Mouse (Mus musculus) heart, adult 2 months (tissue): Measurements from ENCODE around the gene Ccdc187. TPM values are rescaled to one million over a fixed set of nuclear protein-coding genes. Genes with fewer than 3 reads are reported as not detected.
A peak's percentile ranks its signal among the peaks of the same experiment; 100 is the strongest.

Experiments used
- DNase-seq, 2 experiments: peaks; one replicate each; pipeline ENCODE4 v3.0.0; 2021
- H3K27ac ChIP-seq: fragments of 200-600 bp; 2 replicates; pipeline ENCODE4 v1.8.1; 2022
- H3K27me3 ChIP-seq: fragments of 200-500 bp; 2 replicates; pipeline ENCODE4 v1.6.1; 2012; ENCODE audit warnings: mild to moderate bottlenecking, low read length, inconsistent platforms, mixed read lengths; ENCODE audit not compliant: control insufficient read depth, insufficient read depth
- H3K36me3 ChIP-seq: fragments of 200-500 bp; 2 replicates; pipeline ENCODE4 v1.6.1; 2012; ENCODE audit warnings: low read length, inconsistent platforms; ENCODE audit not compliant: control insufficient read depth, insufficient read depth
- H3K4me1 ChIP-seq: fragments of 200-500 bp; 2 replicates; pipeline ENCODE4 v1.6.1; 2011; ENCODE audit warnings: low read length; ENCODE audit not compliant: control insufficient read depth, insufficient read depth
- H3K4me3 ChIP-seq: fragments of 200-600 bp; 2 replicates; pipeline ENCODE4 v1.8.1; 2022
- H3K79me2 ChIP-seq: fragments of 200-500 bp; replicated peaks from 2 replicates; pipeline ENCODE4 v1.6.1; 2012; ENCODE audit warnings: mild to moderate bottlenecking, inconsistent platforms, low read length, moderate library complexity, mixed read lengths; ENCODE audit not compliant: control insufficient read depth, insufficient read depth
- H3K9ac ChIP-seq: fragments of 200-500 bp; 2 replicates; pipeline ENCODE4 v1.6.1; 2012; ENCODE audit warnings: low read depth, mild to moderate bottlenecking, control low read depth, inconsistent platforms, low read length, mixed read lengths
- CTCF ChIP-seq: fragments of 200-600 bp; IDR thresholded peaks from 2 replicates; pipeline ENCODE4 v1.8.1; 2022; ENCODE audit warnings: antibody characterized with exemption, mild to moderate bottlenecking, moderate library complexity
- EP300 ChIP-seq: fragments of 200-500 bp; IDR thresholded peaks from 2 replicates; pipeline ENCODE4 v1.6.1; 2011; ENCODE audit warnings: low read depth, low read length, control low read depth; ENCODE audit not compliant: insufficient read depth
- POLR2A ChIP-seq: fragments of 200-500 bp; IDR thresholded peaks from 2 replicates; pipeline ENCODE4 v1.6.1; 2011; ENCODE audit warnings: mild to moderate bottlenecking, low read depth, low read length, control low read depth; ENCODE audit not compliant: insufficient read depth
- WGBS: fragments of 180-500 bp; shearing (Covaris S2); methylation state at CpG from one replicate; pipeline ENCODE4 v1.1.7; 2018; 5-methylcytosine and 5-hydroxymethylcytosine counted together
- intact Hi-C: fragments of 180-260 bp; cut with DNase I; formaldehyde crosslinking; loops from one replicate; pipeline ENCODE4 v1.15.1; 2025
- polyA plus RNA-seq: library from polyadenylated mRNA; depleted of rRNA; stranded (reverse); fragments of >200 nt; gene quantifications from 2 replicates; pipeline ENCODE4 v1.2.3, GENCODE M21; 2012
- total RNA-seq, 2 experiments: library from RNA; stranded (reverse); gene quantifications; 2 replicates each; pipeline ENCODE4 v1.2.3; 2021

Gene Ccdc187
- total and polyA plus RNA-seq, 3 experiments, result 0.09 to 0.37 (median 0.13) TPM

GRCm38 (mm10) chr2:26315925-26316311 is 21.6 kb upstream of the Ccdc187 start:
- Histone ChIP-seq H3K9ac (peak overlapping the region; percentile 85), H3K79me2 (no peaks in the 10 kb centered on the region), H3K27me3 (no peaks in the 10 kb centered on the region), H3K4me3 (peak overlapping the region; percentile 91), H3K36me3 (no peaks in the 10 kb centered on the region), H3K4me1 (peaks cover 5% of the 10 kb centered on the region), H3K27ac (peak overlapping the region; percentile 94)
- intact Hi-C loops, result loop anchor here (5.0 kb wide), 1 partner anchor 36 kb away; the partner anchor contains the start of gene Dnlz
- WGBS, result under 1% methylated on average over 11 of the region's 11 CpGs
- no peak for TF ChIP-seq POLR2A
- TF ChIP-seq EP300, result no peak
- TF ChIP-seq CTCF, result no peak
- peak; percentile 63 to 69 for DNase-seq

GRCm38 (mm10) chr2:26315072-26315924 is 20.9 kb upstream of the Ccdc187 start, which contains the start of gene Gpsm1:
Gene Gpsm1, plus strand, starts transcription at chr2:26315515.
- H3K27ac ChIP-seq, result peak within 1 kb of the TSS; percentile 94
- TF ChIP-seq CTCF (no peak; the same call in 1 of the 2 replicates), EP300 (no peak), POLR2A (peak; percentile 57; the same call in 1 of the 2 replicates)
- H3K79me2 ChIP-seq, result no peaks in the 10 kb centered on the region
- DNase-seq, result peak; percentile 89 to 91
- peak within 1 kb of the TSS; percentile 91 for H3K4me3 ChIP-seq
- H3K9ac ChIP-seq, result peak within 1 kb of the TSS; percentile 85
- no peaks in the 10 kb centered on the region for H3K36me3 ChIP-seq
- H3K4me1 ChIP-seq, result peaks cover 5% of the 10 kb centered on the region
- intact Hi-C loops, result loop anchor here (5.0 kb wide), 1 partner anchor 37 kb away; the partner anchor contains the start of gene Dnlz
- WGBS, result 1% methylated on average over 63 of the region's 66 CpGs
- H3K27me3 ChIP-seq, result no peaks in the 10 kb centered on the region

GRCm38 (mm10) chr2:26314281-26315071 is 20.1 kb upstream of the Ccdc187 start:
- H3K79me2 ChIP-seq, result no peaks in the 10 kb centered on the region
- intact Hi-C loops, result loop anchor here (5.0 kb wide), 1 partner anchor 38 kb away; the partner anchor contains the start of gene Dnlz
- H3K27me3 ChIP-seq, result no peaks in the 10 kb centered on the region
- no peak overlapping the region for H3K4me3 ChIP-seq
- no peaks in the 10 kb centered on the region for H3K36me3 ChIP-seq
- H3K4me1 ChIP-seq, result peaks cover 5% of the 10 kb centered on the region
- no peak overlapping the region; the same call in 1 of the 2 replicates for H3K9ac ChIP-seq
- WGBS, result 52% methylated on average over 13 of the region's 13 CpGs
- DNase-seq, result peak; percentile 69 to 79
- H3K27ac ChIP-seq, result peak overlapping the region; percentile 67
- TF ChIP-seq CTCF, result no peak
- TF ChIP-seq EP300, result 0 out of 2 replicates have a peak, but pooled peaks have one; percentile 13
- TF ChIP-seq POLR2A, result no peak

GRCm38 (mm10) chr2:26313394-26313793 is 19.0 kb upstream of the Ccdc187 start:
- WGBS, result 97% methylated on average over 1 of the region's 1 CpGs
- TF ChIP-seq CTCF, result no peak
- Histone ChIP-seq H3K9ac (no peak overlapping the region), H3K4me3 (no peak overlapping the region), H3K4me1 (peaks cover 5% of the 10 kb centered on the region), H3K27ac (no peak overlapping the region; the same call in 1 of the 2 replicates), H3K36me3 (no peaks in the 10 kb centered on the region), H3K27me3 (no peaks in the 10 kb centered on the region), H3K79me2 (no peaks in the 10 kb centered on the region)
- intact Hi-C loops, result no loop called here
- DNase-seq, result no peak

GRCm38 (mm10) chr2:26312812-26313211 is 18.5 kb upstream of the Ccdc187 start:
- Histone ChIP-seq H3K4me1 (peaks cover 5% of the 10 kb centered on the region), H3K4me3 (no peak overlapping the region), H3K9ac (no peak overlapping the region), H3K79me2 (no peaks in the 10 kb centered on the region), H3K27ac (no peak overlapping the region), H3K36me3 (no peaks in the 10 kb centered on the region), H3K27me3 (no peaks in the 10 kb centered on the region)
- no peak for DNase-seq
- intact Hi-C loops, result no loop called here
- TF ChIP-seq CTCF (peak; percentile 40), POLR2A (no peak)
- WGBS, result 52% methylated on average over 2 of the region's 2 CpGs

GRCm38 (mm10) chr2:26311936-26312335 is 17.6 kb upstream of the Ccdc187 start:
- no peak overlapping the region for H3K27ac ChIP-seq
- H3K27me3 ChIP-seq, result no peaks in the 10 kb centered on the region
- peaks cover 5% of the 10 kb centered on the region for H3K4me1 ChIP-seq
- no peak for DNase-seq
- intact Hi-C loops, result no loop called here
- H3K9ac ChIP-seq, result no peak overlapping the region
- H3K4me3 ChIP-seq, result no peak overlapping the region
- no peak for TF ChIP-seq EP300
- TF ChIP-seq CTCF, result no peak
- no peak for TF ChIP-seq POLR2A
- H3K36me3 ChIP-seq, result no peaks in the 10 kb centered on the region
- no peaks in the 10 kb centered on the region for H3K79me2 ChIP-seq
- WGBS, result 60% methylated on average over 5 of the region's 5 CpGs
